Mouse (Mus musculus) heart, adult 18-20 months (tissue): ENCODE measurements around the gene Smr2. TPM values are rescaled to one million over a fixed set of nuclear protein-coding genes. Genes with fewer than 3 reads are reported as not detected.
"Not testable (repeated sequence)": the region's sequence is repeated elsewhere in the genome, so short reads cannot be mapped to it uniquely, and the experiment has no call there.

ENCODE experiments used
- DNase-seq, 2 experiments: peaks; one replicate each; pipeline ENCODE4 v3.0.0; 2021 to 2022; ENCODE audit warnings: mixed read lengths in 1 of 2
- long read RNA-seq, 2 experiments: library from polyadenylated mRNA; stranded (forward); transcript quantifications; one replicate each; pipeline ENCODE4 v2.0.0; 2021
- total RNA-seq, 2 experiments: library from RNA; stranded (reverse); gene quantifications; 2 replicates each; pipeline ENCODE4 v1.2.3; 2021

Smr2 gene
- not detected for total RNA-seq
- long read RNA-seq, experiment 1 = 0 reads
- long read RNA-seq, experiment 2 = 0 reads

GRCm38 (mm10) chr5:88086256-88086655 is at the start of gene Smr2:
TSS of gene Smr2 (plus strand) at chr5:88086556.
- not testable (repeated sequence) for DNase-seq

- no peak for DNase-seq
Observed at GRCm38 (mm10) chr5:88111430-88111829, 25.1 kb downstream of the Smr2 start, which contains the start of gene Gm11116. TSS of gene Gm11116 (minus strand) at chr5:88111530.

GRCm38 (mm10) chr5:88153999-88154398 is 67.6 kb downstream of the Smr2 start, which contains the start of gene Gm11115:
TSS of gene Gm11115 (minus strand) at chr5:88154099.
- no peak for DNase-seq

Other genes starting within 250 kb of the Smr2 start
- gene Odam, start 201.5 kb upstream of the Smr2 start, total RNA-seq = not detected
- not detected for gene Csn3, start 161.0 kb upstream of the Smr2 start, total RNA-seq
- gene 2310003L06Rik, start 117.1 kb upstream of the Smr2 start, total RNA-seq = not detected
- gene Gm28434, start 117.0 kb upstream of the Smr2 start, total RNA-seq = not detected
- gene Cabs1, start 107.1 kb upstream of the Smr2 start, total RNA-seq = not detected
- gene Smr3a, start 84.0 kb upstream of the Smr2 start, total RNA-seq = not detected
- not detected for gene Gm11116, start 25.0 kb downstream of the Smr2 start, total RNA-seq
- not detected for gene Gm11115, start 67.5 kb downstream of the Smr2 start, total RNA-seq
- not detected for gene Gm7714, start 182.4 kb downstream of the Smr2 start, total RNA-seq
- gene Prol1, start 230.8 kb downstream of the Smr2 start, total RNA-seq = not detected